Mouse (Mus musculus) lung, postnatal 0 days (tissue): ENCODE results near the gene Afap1.

ENCODE experiments used
- CTCF ChIP-seq: IDR thresholded peaks from 2 replicates; pipeline ENCODE4 v1.5.1; 2016; ENCODE audit warnings: antibody characterized with exemption, mild to moderate bottlenecking
- EP300 ChIP-seq: IDR thresholded peaks from 2 replicates; pipeline ENCODE4 v1.6.1; 2016; ENCODE audit warnings: antibody characterized with exemption, mild to moderate bottlenecking, control low read depth

- TF ChIP-seq EP300 (no peak), CTCF (no peak)
These were observed 92.5 kb downstream of the Afap1 start for GRCm38 (mm10) chr5:35985611-35986010.
